Mouse (Mus musculus) midbrain, embryonic 16.5 days (tissue): ENCODE results near the gene Smpd4. TPM values are rescaled to one million over a fixed set of nuclear protein-coding genes. Genes with fewer than 3 reads are reported as not detected.

ENCODE experiments used
- ATAC-seq: fragments of 200-750 bp; cut with Nextera tagmentation; 2 replicates; pipeline ENCODE4 v1.8.0; 2017; ENCODE audit warnings: moderate TSS enrichment
- H3K27ac ChIP-seq: fragments of 300-500 bp; sonication (generic); 2 replicates; pipeline ENCODE4 v1.5.1; 2014; ENCODE audit warnings: mild to moderate bottlenecking, low read length, mixed read lengths
- H3K27me3 ChIP-seq: fragments of 300-500 bp; sonication (generic); 2 replicates; pipeline ENCODE4 v1.6.1; 2014; ENCODE audit warnings: low read depth, low read length, mixed read lengths; ENCODE audit not compliant: control insufficient read depth, insufficient read depth
- H3K36me3 ChIP-seq: fragments of 300-500 bp; sonication (generic); 2 replicates; pipeline ENCODE4 v1.6.1; 2014; ENCODE audit warnings: mild to moderate bottlenecking, low read length, moderate library complexity, mixed read lengths; ENCODE audit not compliant: control insufficient read depth, insufficient read depth
- H3K4me1 ChIP-seq: fragments of 300-500 bp; sonication (generic); 2 replicates; pipeline ENCODE4 v1.6.1; 2014; ENCODE audit warnings: mild to moderate bottlenecking, low read length, mixed read lengths; ENCODE audit not compliant: control insufficient read depth, insufficient read depth
- H3K4me2 ChIP-seq: fragments of 300-500 bp; sonication (generic); 2 replicates; pipeline ENCODE4 v1.6.1; 2014; ENCODE audit warnings: mild to moderate bottlenecking, low read length, mixed read lengths
- H3K4me3 ChIP-seq: fragments of 300-500 bp; sonication (generic); 2 replicates; pipeline ENCODE4 v1.5.1; 2014; ENCODE audit warnings: low read depth, mild to moderate bottlenecking, low read length, moderate library complexity, mixed read lengths
- H3K9ac ChIP-seq: fragments of 300-500 bp; sonication (generic); 2 replicates; pipeline ENCODE4 v1.6.1; 2014; ENCODE audit warnings: low read depth, low read length, mixed read lengths
- H3K9me3 ChIP-seq: fragments of 300-500 bp; sonication (generic); replicated peaks from 2 replicates; pipeline ENCODE4 v1.6.1; 2014; ENCODE audit warnings: mild to moderate bottlenecking, low read length, mixed read lengths; ENCODE audit not compliant: control insufficient read depth, poor library complexity, severe bottlenecking
- WGBS: fragments of 180-500 bp; shearing (Covaris S2); extraction: QIAGEN DNeasy Blood & Tissue Kit; methylation state at CpG from one replicate; pipeline ENCODE4 v1.1.7; 2014; 5-methylcytosine and 5-hydroxymethylcytosine counted together
- polyA plus RNA-seq: library from polyadenylated mRNA; unstranded; fragments of >200 nt; fragmentation: Nextera tagmentation; extraction: Ambion mirVana; gene quantifications from 2 replicates; pipeline ENCODE4 v1.2.1, GENCODE M21; 2015

Gene Smpd4
- polyA plus RNA-seq, 1 experiment from 2014 or later, result 28.4 TPM

- no peaks in the 10 kb centered on the region for H3K9me3 ChIP-seq
- H3K9ac ChIP-seq, result no peak overlapping the region
- H3K36me3 ChIP-seq, result peaks cover 27% of the 10 kb centered on the region
- H3K4me1 ChIP-seq, result no peaks in the 10 kb centered on the region
- WGBS, result 94% methylated on average over 4 of the region's 4 CpGs
- no peak for ATAC-seq
- no peak overlapping the region for H3K4me3 ChIP-seq
- H3K4me2 ChIP-seq, result no peak overlapping the region
- no peaks in the 10 kb centered on the region for H3K27me3 ChIP-seq
- H3K27ac ChIP-seq, result no peak overlapping the region
These were observed 35.1 kb downstream of the Smpd4 start for GRCm38 (mm10) chr16:17654188-17654795.

- Histone ChIP-seq H3K36me3 (peaks cover 26% of the 10 kb centered on the region), H3K27ac (no peak overlapping the region), H3K27me3 (no peaks in the 10 kb centered on the region), H3K9ac (no peak overlapping the region), H3K4me1 (no peaks in the 10 kb centered on the region), H3K9me3 (no peaks in the 10 kb centered on the region), H3K4me2 (no peak overlapping the region), H3K4me3 (no peak overlapping the region)
- 93% methylated on average over 5 of the region's 5 CpGs for WGBS
- no peak for ATAC-seq
These were observed 37.2 kb downstream of the Smpd4 start for GRCm38 (mm10) chr16:17656212-17656871.

- Histone ChIP-seq H3K9me3 (no peaks in the 10 kb centered on the region), H3K27ac (no peak overlapping the region), H3K4me2 (no peak overlapping the region), H3K4me3 (no peak overlapping the region), H3K9ac (no peak overlapping the region), H3K27me3 (no peaks in the 10 kb centered on the region), H3K36me3 (peaks cover 13% of the 10 kb centered on the region), H3K4me1 (no peaks in the 10 kb centered on the region)
- ATAC-seq, result no peak
These were observed 46.4 kb downstream of the Smpd4 start for GRCm38 (mm10) chr16:17665568-17665967.

GRCm38 (mm10) chr16:17669886-17670285, 50.7 kb downstream of the Smpd4 start:
- Histone ChIP-seq H3K4me1 (no peaks in the 10 kb centered on the region), H3K27me3 (no peaks in the 10 kb centered on the region), H3K36me3 (peaks cover 19% of the 10 kb centered on the region), H3K27ac (no peak overlapping the region), H3K4me3 (no peak overlapping the region), H3K4me2 (no peak overlapping the region), H3K9ac (no peak overlapping the region), H3K9me3 (no peaks in the 10 kb centered on the region)
- ATAC-seq, result no peak

Other genes starting within 250 kb of the Smpd4 start
- gene Snap29, start 213.4 kb upstream of the Smpd4 start, polyA plus RNA-seq, result 26.0 and 30.9 TPM in 2 replicates
- gene Pi4ka, start 213.0 kb upstream of the Smpd4 start, polyA plus RNA-seq, result 73.7 and 74.8 TPM in 2 replicates
- gene Crkl, start 167.4 kb upstream of the Smpd4 start, polyA plus RNA-seq, result 72.4 and 88.8 TPM in 2 replicates
- 13.6 and 22.2 TPM in 2 replicates for gene Aifm3, start 129.7 kb upstream of the Smpd4 start, polyA plus RNA-seq
- gene Lztr1, start 110.7 kb upstream of the Smpd4 start, polyA plus RNA-seq, result 145 and 151 TPM in 2 replicates
- 60.7 and 62.7 TPM in 2 replicates for gene Thap7, start 88.2 kb upstream of the Smpd4 start, polyA plus RNA-seq
- 1.3 and 2.0 TPM in 2 replicates for gene Lrrc74b, start 58.1 kb upstream of the Smpd4 start, polyA plus RNA-seq
- 3.0 and 3.5 TPM in 2 replicates for gene P2rx6, start 57.5 kb upstream of the Smpd4 start, polyA plus RNA-seq
- 43.7 and 49.5 TPM in 2 replicates for gene Slc7a4, start 36.1 kb upstream of the Smpd4 start, polyA plus RNA-seq
- gene Ccdc74a, start 27.1 kb downstream of the Smpd4 start, polyA plus RNA-seq, result 11.6 and 14.6 TPM in 2 replicates
- 47.5 and 47.9 TPM in 2 replicates for gene Med15, start 113.5 kb downstream of the Smpd4 start, polyA plus RNA-seq
- gene Klhl22, start 140.3 kb downstream of the Smpd4 start, polyA plus RNA-seq, result 86.0 and 89.4 TPM in 2 replicates
- 0.88 and 1.2 TPM in 2 replicates for gene Scarf2, start 177.9 kb downstream of the Smpd4 start, polyA plus RNA-seq
- gene B830017H08Rik, start 213.8 kb downstream of the Smpd4 start, polyA plus RNA-seq, result 3.8 and 4.2 TPM in 2 replicates
- 3.3 and 4.4 TPM in 2 replicates for gene Car15, start 219.0 kb downstream of the Smpd4 start, polyA plus RNA-seq